Mouse (Mus musculus) right cerebral cortex, postnatal 25 days (tissue): Measurements from ENCODE around the gene Erc1.
"Not testable (repeated sequence)": the region's sequence is repeated elsewhere in the genome, so short reads cannot be mapped to it uniquely, and the experiment has no call there.

ENCODE experiments used
- DNase-seq: peaks from one replicate; pipeline ENCODE4 v3.0.0; 2022

Gene Erc1

GRCm38 (mm10) chr6:119692754-119693153, 155.2 kb downstream of the Erc1 start:
- DNase-seq = no peak

- DNase-seq = no peak
Measured at GRCm38 (mm10) chr6:119686470-119686869, 161.5 kb downstream of the Erc1 start.

DNA sequence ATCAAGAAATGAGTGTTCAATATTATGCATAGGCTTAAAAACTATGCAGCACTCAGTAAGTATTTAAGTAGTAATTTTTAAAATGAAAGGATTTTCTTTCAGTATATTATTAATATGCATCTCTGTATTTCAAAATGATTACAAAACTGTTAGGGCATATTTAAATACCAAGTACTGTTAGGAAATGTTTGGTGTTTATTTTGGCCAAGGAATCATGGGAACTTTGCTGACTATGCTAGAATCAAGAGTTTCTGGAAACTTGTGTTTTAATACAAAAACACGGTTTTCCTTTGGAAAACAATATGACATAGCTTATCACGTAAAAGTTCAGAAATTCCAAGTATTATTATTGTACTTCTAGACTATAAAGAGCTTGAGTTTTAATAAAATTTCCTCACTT, 167.2 kb downstream of the Erc1 start:
- DNase-seq = no peak

- DNase-seq = no peak
Measured at GRCm38 (mm10) chr6:119674811-119675209, 173.2 kb downstream of the Erc1 start.

GRCm38 (mm10) chr6:119674201-119674810, 173.7 kb downstream of the Erc1 start:
- DNase-seq = no peak

DNA sequence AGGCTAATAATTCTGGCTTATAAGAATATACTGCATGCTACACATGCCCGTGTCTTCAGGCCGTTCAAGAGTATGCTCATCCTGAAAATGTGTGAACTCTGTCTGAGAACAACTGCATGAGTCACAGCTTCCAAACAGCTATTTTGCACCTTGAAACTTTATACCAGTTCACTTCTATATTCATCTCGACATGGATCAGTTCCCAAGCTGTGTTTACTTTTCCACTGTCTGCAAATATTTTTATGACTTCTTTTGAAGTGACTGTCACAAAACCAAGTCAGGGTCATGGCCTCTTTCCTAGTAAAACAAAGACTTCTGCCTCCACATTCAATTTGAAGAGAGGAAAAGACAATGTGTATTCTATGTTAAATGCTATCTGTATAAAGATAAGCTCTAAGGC, 178.2 kb downstream of the Erc1 start:
- DNase-seq = no peak

GRCm38 (mm10) chr6:119662936-119663335, 185.0 kb downstream of the Erc1 start:
- no peak for DNase-seq

DNA sequence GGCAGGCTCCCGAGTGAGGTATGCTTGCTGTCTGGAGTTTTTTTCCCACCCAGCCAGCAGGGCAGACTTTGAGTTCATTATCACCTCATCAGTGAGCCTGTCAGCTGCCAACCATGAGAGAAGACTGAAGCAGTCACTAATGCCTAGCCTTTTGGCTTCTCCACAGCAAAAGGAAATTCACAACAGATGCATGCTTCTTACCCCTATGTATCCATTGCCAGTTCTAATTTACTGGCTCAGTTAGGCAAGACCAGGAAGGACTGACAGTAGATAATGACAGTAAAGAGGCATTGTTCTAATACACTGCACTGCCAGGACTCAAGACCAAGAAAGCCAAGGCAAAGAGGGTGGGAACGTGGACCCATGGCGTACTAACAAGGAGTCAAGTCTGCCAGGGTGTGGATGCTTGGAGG, 186.9 kb downstream of the Erc1 start:
- no peak for DNase-seq

- no peak for DNase-seq
Measured at GRCm38 (mm10) chr6:119658441-119658840, 189.5 kb downstream of the Erc1 start.

- DNase-seq = no peak
Measured at GRCm38 (mm10) chr6:119657418-119658178, 190.4 kb downstream of the Erc1 start.

DNA sequence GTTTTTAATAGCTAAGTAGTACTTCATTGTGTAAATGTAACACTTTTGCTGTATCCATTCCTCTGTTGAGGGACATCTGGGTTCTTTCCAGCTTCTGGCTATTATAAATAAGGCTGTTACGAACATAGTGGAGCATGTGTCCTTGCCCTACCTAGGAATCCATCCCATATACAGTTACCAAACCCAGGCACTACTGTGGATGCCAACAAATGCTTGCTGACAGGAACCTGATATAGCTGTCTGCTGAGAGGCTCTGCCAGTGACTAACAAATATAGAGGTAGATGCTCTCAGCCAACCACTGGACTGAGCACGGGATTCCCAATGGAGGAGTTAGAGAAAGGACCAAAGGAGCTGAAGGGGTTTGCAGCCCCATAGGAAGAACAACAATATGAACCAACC, 193.2 kb downstream of the Erc1 start:
- DNase-seq = not testable (repeated sequence)

GRCm38 (mm10) chr6:119643880-119644460, 204.0 kb downstream of the Erc1 start:
- DNase-seq = no peak

DNA sequence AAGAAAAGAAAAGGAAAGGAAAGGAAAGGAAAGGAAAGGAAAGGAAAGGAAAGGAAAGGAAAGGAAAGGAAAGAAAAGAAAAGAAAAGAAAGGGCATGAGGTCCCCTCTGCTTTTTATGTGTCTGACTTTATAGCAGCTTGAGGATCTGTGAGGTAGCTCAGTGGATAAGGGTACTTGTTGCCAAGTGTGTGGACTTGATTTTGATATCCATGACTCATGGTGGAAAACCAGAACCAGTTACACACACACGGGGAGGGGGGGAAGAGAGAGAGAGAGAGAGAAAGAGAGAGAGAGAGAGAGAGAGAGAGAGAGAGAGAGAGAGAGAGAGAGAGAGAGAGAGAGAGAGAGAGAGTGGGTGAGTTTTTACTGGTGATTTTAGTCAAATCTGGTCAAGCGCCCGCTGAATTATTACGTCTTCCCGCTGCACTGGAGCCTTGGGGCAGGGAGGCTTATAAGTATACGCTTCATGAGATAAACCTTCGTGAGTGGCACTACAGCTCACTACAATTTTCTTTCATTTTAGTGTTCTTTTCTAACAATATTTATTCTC, 204.7 kb downstream of the Erc1 start:
- no peak for DNase-seq

DNA sequence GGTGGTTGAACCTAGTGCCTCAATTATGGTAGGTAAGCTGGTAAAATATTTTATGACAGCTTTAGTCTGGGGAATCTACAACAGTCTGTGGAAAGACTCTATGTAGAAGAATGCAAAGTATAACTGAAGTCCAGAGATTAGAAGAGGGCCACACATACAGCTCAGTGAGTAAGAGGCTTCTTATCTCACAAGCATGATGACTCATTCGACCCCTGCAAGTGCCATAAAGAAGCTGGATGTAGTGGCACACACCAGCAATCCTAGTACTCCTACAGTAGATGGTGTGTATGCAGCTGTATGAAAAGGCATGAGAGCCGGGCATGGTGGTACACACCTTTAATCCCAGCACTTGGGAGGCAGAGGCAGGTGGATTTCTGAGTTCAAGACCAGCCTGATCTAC, 205.2 kb downstream of the Erc1 start:
- no peak for DNase-seq

GRCm38 (mm10) chr6:119635629-119636028, 212.3 kb downstream of the Erc1 start:
- no peak for DNase-seq

DNA sequence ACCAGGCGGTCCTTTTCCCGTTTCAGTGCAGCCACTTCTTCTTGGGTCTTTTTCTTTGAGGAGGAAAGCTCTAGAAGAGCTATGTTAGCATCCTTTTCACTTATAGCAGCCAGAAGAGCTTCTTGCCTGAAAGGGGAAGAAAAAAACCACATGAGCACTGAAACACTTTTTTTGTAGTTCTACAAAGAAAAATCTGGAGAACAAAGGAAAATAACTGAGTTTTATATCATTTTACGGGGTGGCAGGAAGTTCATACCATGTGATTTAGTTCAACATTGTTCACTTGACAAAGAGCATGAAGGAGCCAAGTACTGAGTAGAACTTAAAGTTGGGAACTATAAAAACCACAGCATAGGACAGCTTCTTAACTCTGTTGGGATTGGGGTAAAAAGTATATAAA, 217.3 kb downstream of the Erc1 start:
- DNase-seq = no peak

- DNase-seq = no peak
Measured at GRCm38 (mm10) chr6:119601379-119601778, 246.6 kb downstream of the Erc1 start.

- no peak for DNase-seq
Measured at GRCm38 (mm10) chr6:119595440-119595839, 252.5 kb downstream of the Erc1 start.

- no peak for DNase-seq
Measured at GRCm38 (mm10) chr6:119590872-119591271, 257.1 kb downstream of the Erc1 start.

GRCm38 (mm10) chr6:119587897-119588296, 260.1 kb downstream of the Erc1 start:
- no peak for DNase-seq

DNA sequence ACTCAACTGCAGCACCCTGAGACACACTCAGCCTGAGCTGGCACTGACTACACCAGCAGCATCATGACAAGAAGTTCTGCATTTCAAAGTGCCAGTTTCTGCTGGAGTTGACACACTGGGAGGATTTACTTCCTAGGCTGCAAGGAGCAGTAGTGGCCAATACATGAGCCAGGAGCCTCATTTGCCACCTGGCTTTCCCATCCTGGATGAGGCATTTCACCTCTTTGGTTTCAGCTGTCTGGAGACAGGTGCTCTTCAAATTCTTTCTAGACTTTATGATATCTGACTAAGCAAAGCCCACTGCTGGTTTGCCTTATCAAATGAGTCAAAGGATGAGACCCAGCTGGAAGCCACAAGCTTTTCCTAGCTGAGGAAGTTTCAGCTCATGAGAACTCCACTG, 260.5 kb downstream of the Erc1 start:
- no peak for DNase-seq

GRCm38 (mm10) chr6:119585652-119586375, 262.2 kb downstream of the Erc1 start:
- no peak for DNase-seq

DNA sequence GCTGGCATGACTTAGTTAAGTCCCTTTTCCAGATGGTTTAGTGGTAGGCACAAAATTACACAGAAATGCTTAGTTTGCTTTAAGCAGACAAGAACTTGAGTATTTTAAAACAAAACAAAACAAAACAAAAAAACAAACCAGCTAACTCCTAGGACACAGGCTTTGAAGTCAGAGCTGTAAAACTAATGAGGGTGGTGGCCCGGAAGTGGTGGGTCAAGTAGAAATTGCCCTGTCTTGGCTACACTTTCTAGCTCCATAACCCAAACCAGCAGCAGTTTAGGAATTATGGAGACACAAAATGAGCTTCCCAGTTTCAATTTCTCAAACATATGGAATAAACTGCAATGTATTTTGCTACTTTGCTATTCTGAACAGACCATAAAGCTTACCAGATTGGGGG, 263.9 kb downstream of the Erc1 start:
- no peak for DNase-seq
